Comparison of ENCODE assay signal across 16 mouse cellular contexts in genomic region chr14:30597142-30597541, GRCm38 (mm10).
"Had no signal": no experiment of that assay in that cellular context is flagged by ENCODE, and none has a peak within 500 bp of the region (broad histone marks: within the 10 kb centered on the region; RNA-seq: fewer than 3 reads in every experiment).

No protein-coding gene starts in this region.

- H3K27ac ChIP-seq: kidney, postnatal 0 days; limb, embryonic 13.5 days; liver, embryonic 15.5 days; neural tube, embryonic 12.5 days had no signal

- ATAC-seq: lung, postnatal 0 days had no signal

- DNase-seq: kidney, adult 11 months; kidney, adult 9 months; kidney, postnatal 36 days; layer of hippocampus, adult 9-11 months; layer of hippocampus, postnatal 36 days; lung, adult 2 months; lung, postnatal 36 days; midbrain, embryonic 14.5 days; thymus, adult 18-20 months; thymus, postnatal 14 days had no signal

- H3K27me3 ChIP-seq: limb, embryonic 13.5 days; liver, embryonic 15.5 days; neural tube, embryonic 12.5 days had no signal

- H3K9ac ChIP-seq: limb, embryonic 13.5 days; liver, embryonic 15.5 days; neural tube, embryonic 12.5 days had no signal

- H3K4me3 ChIP-seq: limb, embryonic 13.5 days; liver, embryonic 15.5 days; neural tube, embryonic 12.5 days had no signal

- H3K9me3 ChIP-seq: limb, embryonic 13.5 days; liver, embryonic 15.5 days; neural tube, embryonic 12.5 days had no signal

- H3K4me2 ChIP-seq: limb, embryonic 13.5 days; liver, embryonic 11.5 days; liver, embryonic 15.5 days; neural tube, embryonic 12.5 days had no signal
